Mouse (Mus musculus) lung, postnatal 0 days (tissue): Measurements from ENCODE around the gene Hist1h2bj. TPM values are rescaled to one million over a fixed set of nuclear protein-coding genes. Genes with fewer than 3 reads are reported as not detected.
"Not testable (repeated sequence)": the region's sequence is repeated elsewhere in the genome, so short reads cannot be mapped to it uniquely, and the experiment has no call there.

Source experiments
- ATAC-seq: fragments of 200-750 bp; cut with Nextera tagmentation; 2 replicates; pipeline ENCODE4 v1.8.0; 2017; ENCODE audit warnings: moderate library complexity
- DNase-seq: peaks from one replicate; pipeline ENCODE4 v3.0.0-alpha.2; 2016; ENCODE audit warnings: low spot score
- H3K27ac ChIP-seq: fragments of 300-500 bp; sonication (generic); 2 replicates; pipeline ENCODE4 v1.5.1; 2014; ENCODE audit warnings: antibody characterized with exemption, mild to moderate bottlenecking, low read length, mixed read lengths
- H3K27me3 ChIP-seq: fragments of 300-500 bp; sonication (generic); replicated peaks from 2 replicates; pipeline ENCODE4 v1.6.1; 2014; ENCODE audit warnings: low read length, mixed read lengths; ENCODE audit not compliant: insufficient read depth
- H3K36me3 ChIP-seq: fragments of 300-500 bp; sonication (generic); 2 replicates; pipeline ENCODE4 v1.6.1; 2014; ENCODE audit warnings: low read length, mixed read lengths; ENCODE audit not compliant: insufficient read depth
- H3K4me1 ChIP-seq: fragments of 300-500 bp; sonication (generic); 2 replicates; pipeline ENCODE4 v1.6.1; 2014; ENCODE audit warnings: antibody characterized with exemption, low read depth, low read length, mixed read lengths; ENCODE audit not compliant: insufficient read depth
- H3K4me2 ChIP-seq: fragments of 300-500 bp; sonication (generic); replicated peaks from 2 replicates; pipeline ENCODE4 v1.6.1; 2014; ENCODE audit warnings: low read depth, mild to moderate bottlenecking, low read length, moderate library complexity, mixed read lengths
- H3K4me3 ChIP-seq: fragments of 300-500 bp; sonication (generic); 2 replicates; pipeline ENCODE4 v1.5.1; 2014; ENCODE audit warnings: low read depth, low read length
- H3K9ac ChIP-seq: fragments of 300-500 bp; sonication (generic); replicated peaks from 2 replicates; pipeline ENCODE4 v1.6.1; 2014; ENCODE audit warnings: low read depth, mild to moderate bottlenecking
- H3K9me3 ChIP-seq: fragments of 300-500 bp; sonication (generic); 2 replicates; pipeline ENCODE4 v1.6.1; 2016; ENCODE audit warnings: low read length, mixed read lengths
- CTCF ChIP-seq: IDR thresholded peaks from 2 replicates; pipeline ENCODE4 v1.5.1; 2016; ENCODE audit warnings: antibody characterized with exemption, mild to moderate bottlenecking
- EP300 ChIP-seq: IDR thresholded peaks from 2 replicates; pipeline ENCODE4 v1.6.1; 2016; ENCODE audit warnings: antibody characterized with exemption, mild to moderate bottlenecking, control low read depth
- WGBS: fragments of 180-500 bp; shearing (Covaris S2); extraction: QIAGEN DNeasy Blood & Tissue Kit; methylation state at CpG from one replicate; pipeline ENCODE4 v1.1.7; 2014; 5-methylcytosine and 5-hydroxymethylcytosine counted together
- polyA plus RNA-seq: library from polyadenylated mRNA; unstranded; fragments of >200 nt; fragmentation: Nextera tagmentation; extraction: Ambion mirVana; gene quantifications from 2 replicates; pipeline ENCODE4 v1.2.1, GENCODE M21; 2015

Gene Hist1h2bj
- polyA plus RNA-seq, 1 experiment from 2014 or later, result 1.0 TPM

GRCm38 (mm10) chr13:22049737-22050440 is 6.9 kb downstream of the Hist1h2bj start:
- H3K27ac ChIP-seq, result 0 out of 2 replicates have a peak overlapping the region, but pooled peaks have one; percentile 65
- no peak for ATAC-seq
- peak overlapping the region; percentile 71 for H3K4me2 ChIP-seq
- 1% methylated on average over 14 of the region's 14 CpGs for WGBS
- H3K4me1 ChIP-seq, result 0 out of 2 replicates have a peak, but pooled peaks cover 2% of the 10 kb centered on the region
- DNase-seq, result no peak
- no peaks in the 10 kb centered on the region for H3K27me3 ChIP-seq
- no peak overlapping the region for H3K9ac ChIP-seq
- no peaks in the 10 kb centered on the region for H3K9me3 ChIP-seq
- no peaks in the 10 kb centered on the region for H3K36me3 ChIP-seq
- peak overlapping the region; percentile 42 for H3K4me3 ChIP-seq
- TF ChIP-seq EP300 (no peak), CTCF (no peak)

DNA sequence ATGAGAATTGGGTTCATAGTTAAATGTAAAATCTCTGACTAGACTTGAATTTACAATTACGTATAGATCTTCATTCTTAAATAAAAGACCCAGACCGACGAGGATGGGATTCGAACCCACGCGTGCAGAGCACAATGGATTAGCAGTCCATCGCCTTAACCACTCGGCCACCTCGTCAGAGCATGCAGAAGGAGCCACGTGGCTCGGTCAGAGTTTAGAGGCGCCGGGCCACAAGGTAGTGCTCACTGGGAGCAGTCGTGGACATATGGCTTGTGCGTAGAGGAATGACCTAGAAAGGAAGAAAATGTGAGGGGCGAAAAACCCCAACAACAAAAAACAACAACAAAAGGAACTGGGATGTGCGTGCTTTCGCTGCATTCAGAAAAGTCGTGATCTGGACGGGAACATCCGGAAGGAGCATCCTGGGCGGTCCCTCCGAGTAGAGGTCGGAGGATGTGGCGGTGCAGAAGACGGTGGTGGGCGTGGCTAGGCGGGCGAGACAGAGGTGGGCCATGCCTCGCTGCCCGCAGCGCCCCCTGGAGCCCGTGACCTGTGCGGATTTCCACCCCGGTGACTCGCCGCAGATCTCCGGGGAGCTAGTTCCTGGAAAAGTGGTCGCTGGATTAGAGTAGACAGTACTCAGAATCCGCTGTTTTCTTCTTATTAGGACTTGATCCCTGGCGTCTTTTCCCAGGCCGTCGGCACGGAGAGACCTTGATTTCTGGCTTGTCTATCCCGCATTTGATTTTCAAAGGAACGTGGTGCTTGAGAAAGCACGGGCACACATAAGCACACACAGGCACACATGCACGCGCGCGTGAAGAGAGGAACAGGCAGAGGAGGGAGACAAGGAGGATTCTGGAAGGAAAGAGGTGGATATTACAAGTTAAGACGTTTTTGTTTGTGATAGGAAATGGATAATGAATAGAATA is 7.8 kb downstream of the Hist1h2bj start:
- H3K9ac ChIP-seq, result peak overlapping the region; percentile 32; the same call in 1 of the 2 replicates
- DNase-seq, result peak; percentile 97
- under 1% methylated on average over 50 of the region's 52 CpGs for WGBS
- no peaks in the 10 kb centered on the region for H3K9me3 ChIP-seq
- ATAC-seq, result peak; percentile 97
- H3K4me2 ChIP-seq, result peak overlapping the region; percentile 71
- 0 out of 2 replicates have a peak, but pooled peaks cover 2% of the 10 kb centered on the region for H3K4me1 ChIP-seq
- H3K27ac ChIP-seq, result peak overlapping the region; percentile 65
- TF ChIP-seq EP300, result no peak
- TF ChIP-seq CTCF, result peak; percentile 89
- peak overlapping the region; percentile 42 for H3K4me3 ChIP-seq
- no peaks in the 10 kb centered on the region for H3K27me3 ChIP-seq
- no peaks in the 10 kb centered on the region for H3K36me3 ChIP-seq

- DNase-seq, result no peak
- H3K9me3 ChIP-seq, result no peaks in the 10 kb centered on the region
- 0 out of 2 replicates have a peak, but pooled peaks cover 2% of the 10 kb centered on the region for H3K4me1 ChIP-seq
- H3K4me2 ChIP-seq, result peak overlapping the region; percentile 71
- H3K4me3 ChIP-seq, result peak overlapping the region; percentile 42
- peak overlapping the region; percentile 57; the same call in 1 of the 2 replicates for H3K27ac ChIP-seq
- H3K27me3 ChIP-seq, result no peaks in the 10 kb centered on the region
- WGBS, result 12% methylated on average over 5 of the region's 5 CpGs
- H3K36me3 ChIP-seq, result no peaks in the 10 kb centered on the region
- H3K9ac ChIP-seq, result no peak overlapping the region; the same call in 1 of the 2 replicates
- no peak for TF ChIP-seq CTCF
- TF ChIP-seq EP300, result no peak
- ATAC-seq, result no peak
These were observed 8.5 kb downstream of the Hist1h2bj start for GRCm38 (mm10) chr13:22051523-22051859.

- H3K9ac ChIP-seq, result no peak overlapping the region
- TF ChIP-seq CTCF (no peak), EP300 (no peak)
- 89% methylated on average over 1 of the region's 1 CpGs for WGBS
- H3K9me3 ChIP-seq, result no peaks in the 10 kb centered on the region
- no peak overlapping the region for H3K4me3 ChIP-seq
- no peak for ATAC-seq
- H3K4me1 ChIP-seq, result 0 out of 2 replicates have a peak, but pooled peaks cover 2% of the 10 kb centered on the region
- no peak overlapping the region for H3K4me2 ChIP-seq
- DNase-seq, result no peak
- no peaks in the 10 kb centered on the region for H3K27me3 ChIP-seq
- no peak overlapping the region for H3K27ac ChIP-seq
- no peaks in the 10 kb centered on the region for H3K36me3 ChIP-seq
These were observed 10.7 kb downstream of the Hist1h2bj start for GRCm38 (mm10) chr13:22053754-22054153.

GRCm38 (mm10) chr13:22061422-22061821 is 18.4 kb downstream of the Hist1h2bj start:
- TF ChIP-seq EP300 (no peak), CTCF (no peak)
- WGBS, result 70% methylated on average over 1 of the region's 1 CpGs
- Histone ChIP-seq H3K4me2 (no peak overlapping the region), H3K4me1 (no peaks in the 10 kb centered on the region), H3K27ac (no peak overlapping the region), H3K36me3 (no peaks in the 10 kb centered on the region), H3K4me3 (no peak overlapping the region), H3K9me3 (no peaks in the 10 kb centered on the region), H3K27me3 (no peaks in the 10 kb centered on the region), H3K9ac (no peak overlapping the region)
- no peak for DNase-seq
- ATAC-seq, result no peak

- Histone ChIP-seq H3K4me2 (no peak overlapping the region), H3K9me3 (no peaks in the 10 kb centered on the region), H3K9ac (no peak overlapping the region), H3K27me3 (no peaks in the 10 kb centered on the region), H3K4me1 (no peaks in the 10 kb centered on the region), H3K36me3 (no peaks in the 10 kb centered on the region), H3K27ac (no peak overlapping the region), H3K4me3 (no peak overlapping the region)
- TF ChIP-seq EP300 (no peak), CTCF (no peak)
- WGBS, result 30% methylated on average over 1 of the region's 1 CpGs
- DNase-seq (no peak), ATAC-seq (no peak)
These were observed 20.5 kb downstream of the Hist1h2bj start for GRCm38 (mm10) chr13:22063468-22063867.

- H3K9ac ChIP-seq, H3K36me3 ChIP-seq, H3K4me1 ChIP-seq, H3K27me3 ChIP-seq, H3K9me3 ChIP-seq, DNase-seq, H3K27ac ChIP-seq, ATAC-seq, H3K4me3 ChIP-seq, H3K4me2 ChIP-seq: not testable (repeated sequence)
- WGBS, result 50% methylated on average over 1 of the region's 1 CpGs
These were observed 41.1 kb downstream of the Hist1h2bj start, which contains the start of gene Vmn1r188 for GRCm38 (mm10) chr13:22084140-22084539. Vmn1r188 (plus strand) TSS chr13:22084440.
